Mouse (Mus musculus) kidney, postnatal 36 days (tissue): Measurements from ENCODE around the gene Psmd3.
"Not testable (repeated sequence)": the region's sequence is repeated elsewhere in the genome, so short reads cannot be mapped to it uniquely, and the experiment has no call there.

Experiments used
- DNase-seq, 2 experiments: peaks; one replicate each; pipeline ENCODE4 v3.0.0; 2021 to 2022; ENCODE audit warnings: mixed read lengths in 2 of 2

The Psmd3 gene

DNA sequence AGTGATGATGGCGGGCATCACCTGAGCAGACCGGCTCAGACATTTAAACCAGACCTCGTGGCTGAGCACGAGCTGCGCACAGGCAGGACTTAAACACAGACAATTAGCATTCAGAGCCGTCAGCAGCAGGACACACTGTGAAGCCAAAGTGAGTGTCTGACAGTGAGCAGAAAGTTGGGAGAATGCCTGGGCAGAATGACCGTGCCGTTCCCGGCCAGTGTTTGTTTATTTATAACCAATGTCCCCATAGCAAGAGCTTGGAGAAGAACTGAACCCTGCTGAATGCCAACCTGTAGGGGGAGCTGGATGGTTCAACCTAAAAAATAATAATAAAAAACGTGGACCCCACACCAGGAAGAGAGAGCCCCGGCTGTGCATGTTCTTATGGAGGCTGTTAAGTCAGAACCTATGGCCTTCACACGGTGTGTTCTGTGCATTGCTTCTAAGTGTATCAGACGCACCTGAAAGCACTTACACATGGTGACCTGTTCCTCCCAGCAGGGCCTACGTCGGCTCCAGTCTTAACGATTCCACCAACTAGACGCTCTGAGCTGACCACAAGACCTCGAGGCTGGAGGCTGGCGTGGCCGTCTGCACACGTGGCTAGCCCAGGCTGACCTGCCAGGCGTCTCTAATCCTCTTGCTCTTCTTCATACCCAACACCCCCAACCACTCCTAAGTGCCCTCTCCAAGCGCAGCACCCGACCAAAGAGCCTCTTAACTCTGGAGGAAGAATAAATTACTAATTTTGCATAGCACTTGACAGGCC is 39.3 kb downstream of the Psmd3 start:
- DNase-seq: peak; percentile 76 to 83

- peak; percentile 31 to 50 for DNase-seq
These were observed 40.7 kb downstream of the Psmd3 start for GRCm38 (mm10) chr11:98723098-98723497.

DNA sequence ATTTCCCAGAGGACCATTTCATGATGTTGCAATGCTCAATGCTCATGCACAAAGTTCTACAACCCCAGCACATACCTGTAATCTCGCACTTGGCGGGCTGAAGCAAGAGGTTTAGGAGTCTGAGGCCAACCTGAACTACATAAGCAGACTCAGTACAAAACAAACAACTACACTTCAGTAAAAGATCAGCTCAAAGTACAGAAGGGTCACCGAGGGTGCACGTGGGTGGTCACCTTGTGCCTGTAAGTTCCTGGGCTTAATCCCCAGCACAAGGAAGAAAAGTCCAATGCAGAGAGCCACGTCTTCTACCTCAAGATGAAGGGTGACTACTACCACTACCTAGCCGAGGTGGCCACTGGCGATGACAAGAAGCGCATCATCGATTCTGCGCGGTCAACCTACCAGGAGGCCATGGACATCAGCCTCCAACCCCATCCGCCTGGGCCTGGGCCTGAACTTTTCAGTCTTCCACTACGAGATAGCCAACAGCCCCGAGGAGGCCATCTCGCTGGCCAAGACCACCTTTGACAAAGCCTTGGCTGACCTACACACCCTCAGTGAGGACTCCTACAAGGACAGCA is 43.7 kb downstream of the Psmd3 start:
- peak in 1 of 2 experiments; percentile 37 for DNase-seq

- peak; percentile 87 to 95 for DNase-seq
These were observed 46.8 kb downstream of the Psmd3 start, which contains the start of gene Med24 for GRCm38 (mm10) chr11:98729119-98729588. Gene Med24 (minus strand): TSS chr11:98729435.

DNA sequence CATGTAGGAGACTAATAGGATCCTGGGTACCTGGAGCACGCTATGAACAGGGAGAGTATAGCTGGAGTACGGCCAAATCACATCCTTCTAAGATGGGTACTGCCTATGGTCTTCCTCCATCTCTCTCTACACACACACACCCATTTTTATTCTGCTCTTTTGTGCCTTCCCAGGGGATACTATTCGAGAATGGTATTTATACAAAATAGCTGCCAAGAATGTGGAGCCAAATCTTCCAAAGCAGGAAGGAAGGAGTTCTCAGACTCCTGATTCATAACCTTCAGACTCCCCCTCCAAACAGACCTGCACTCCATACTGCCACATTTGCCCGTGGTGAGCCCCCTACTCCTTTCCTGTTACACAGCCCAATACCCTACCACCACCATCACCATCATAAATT is 48.4 kb downstream of the Psmd3 start:
- DNase-seq: no peak

DNA sequence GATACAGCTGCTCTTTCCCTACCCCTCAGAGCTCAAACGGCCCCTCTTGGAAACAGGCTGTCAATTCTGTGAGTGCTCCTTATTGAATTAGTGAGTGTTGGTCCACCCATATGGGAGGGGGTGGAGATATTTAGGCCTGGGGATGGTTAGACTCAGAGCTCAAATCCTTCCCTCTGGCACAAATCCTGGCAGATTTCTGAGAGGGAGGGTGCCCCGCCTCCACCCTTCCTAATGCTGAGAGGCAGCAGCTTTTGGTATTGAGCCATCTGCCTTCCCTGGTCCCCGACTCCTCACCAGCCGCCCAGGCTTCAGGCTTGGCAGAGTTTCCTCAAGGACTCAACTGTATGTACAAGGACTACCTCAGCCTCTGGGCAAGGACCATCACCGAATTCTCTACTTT is 48.8 kb downstream of the Psmd3 start:
- no peak for DNase-seq

- DNase-seq: no peak
These were observed 51.7 kb downstream of the Psmd3 start for GRCm38 (mm10) chr11:98734020-98734419.

- no peak for DNase-seq
These were observed 52.8 kb downstream of the Psmd3 start for GRCm38 (mm10) chr11:98735111-98735510.

- no peak for DNase-seq
These were observed 53.8 kb downstream of the Psmd3 start for GRCm38 (mm10) chr11:98736176-98736575.

GRCm38 (mm10) chr11:98737220-98737619 is 54.9 kb downstream of the Psmd3 start:
- not testable (repeated sequence) for DNase-seq

DNA sequence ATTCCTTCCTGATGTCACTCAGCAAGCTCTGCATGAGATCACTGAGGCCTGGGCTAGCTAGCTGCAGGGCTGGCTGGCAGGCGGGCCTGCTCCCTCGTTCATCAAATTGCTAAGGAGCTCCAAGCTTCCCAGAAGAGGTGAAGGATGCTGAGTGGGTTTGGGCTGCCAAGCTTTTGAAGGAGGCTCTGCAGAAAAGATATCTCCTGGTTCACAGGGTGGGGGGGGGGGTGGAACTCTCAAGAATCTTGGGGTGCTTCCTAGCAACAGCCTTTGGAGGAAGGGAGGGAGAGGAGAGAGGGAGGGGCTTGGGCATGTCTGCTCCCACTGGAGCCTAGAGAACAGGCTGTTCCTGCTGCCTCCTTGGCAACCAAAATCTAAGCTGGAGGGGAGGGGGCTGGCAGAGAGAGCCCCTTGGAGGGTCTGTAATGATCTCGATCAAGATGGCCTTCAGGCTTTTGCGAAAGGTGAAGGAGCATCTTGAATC is 56.1 kb downstream of the Psmd3 start:
- no peak for DNase-seq

GRCm38 (mm10) chr11:98738925-98739324 is 56.6 kb downstream of the Psmd3 start:
- no peak for DNase-seq

DNA sequence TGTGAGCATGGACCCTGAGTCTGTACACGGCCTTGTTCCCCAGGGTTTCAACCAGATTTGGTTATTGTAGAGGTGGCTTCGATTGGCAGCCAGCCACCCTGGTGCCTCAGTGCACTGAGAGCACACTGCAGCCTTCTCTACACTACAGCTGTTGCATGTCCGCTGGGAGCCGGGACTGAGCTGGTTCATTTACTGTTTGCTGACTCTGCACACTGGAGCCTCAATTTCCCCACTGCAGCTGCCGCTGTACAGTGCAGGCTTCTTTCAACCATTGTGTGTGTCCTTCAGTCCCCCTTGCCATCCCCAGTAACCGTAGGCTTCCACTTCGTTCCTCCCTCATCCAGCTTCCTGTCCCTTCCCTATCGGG is 57.7 kb downstream of the Psmd3 start:
- DNase-seq: no peak

DNA sequence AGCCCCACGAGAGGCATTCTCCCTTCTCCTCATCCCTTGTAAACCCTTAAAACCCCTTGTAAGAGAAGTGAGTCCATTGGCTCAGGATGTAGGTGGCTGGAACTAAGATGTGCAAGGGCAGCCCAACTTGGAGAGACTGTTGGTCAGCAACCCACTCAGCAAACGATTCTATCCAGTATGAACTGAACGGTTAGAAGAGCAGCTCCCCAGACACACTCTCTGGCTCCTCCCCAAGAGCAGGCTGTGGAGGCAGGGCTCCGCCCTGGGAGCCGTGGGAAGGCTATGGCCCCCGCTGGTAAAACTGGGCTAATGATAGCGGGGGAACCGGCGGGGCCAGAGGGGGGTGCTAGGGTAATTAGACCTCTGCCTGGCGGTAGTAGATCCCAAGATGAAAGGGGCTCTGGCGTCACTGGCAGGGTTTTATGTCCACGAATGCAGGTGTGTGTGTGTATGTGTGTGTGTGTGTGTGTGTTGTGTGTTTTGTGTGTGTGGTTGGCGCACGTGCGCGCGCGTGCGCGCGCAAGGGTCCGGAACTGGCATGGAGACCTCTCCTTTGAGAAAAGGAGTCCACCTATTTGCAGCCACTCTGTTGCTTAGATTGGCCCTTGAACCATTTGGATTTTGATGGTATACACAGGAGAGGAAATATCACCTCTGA is 58.2 kb downstream of the Psmd3 start, which contains the start of gene Thra:
Thra (plus strand) TSS at position 246 of the 658 bp plus-strand sequence.
- DNase-seq: peak; percentile 62 to 72

DNA sequence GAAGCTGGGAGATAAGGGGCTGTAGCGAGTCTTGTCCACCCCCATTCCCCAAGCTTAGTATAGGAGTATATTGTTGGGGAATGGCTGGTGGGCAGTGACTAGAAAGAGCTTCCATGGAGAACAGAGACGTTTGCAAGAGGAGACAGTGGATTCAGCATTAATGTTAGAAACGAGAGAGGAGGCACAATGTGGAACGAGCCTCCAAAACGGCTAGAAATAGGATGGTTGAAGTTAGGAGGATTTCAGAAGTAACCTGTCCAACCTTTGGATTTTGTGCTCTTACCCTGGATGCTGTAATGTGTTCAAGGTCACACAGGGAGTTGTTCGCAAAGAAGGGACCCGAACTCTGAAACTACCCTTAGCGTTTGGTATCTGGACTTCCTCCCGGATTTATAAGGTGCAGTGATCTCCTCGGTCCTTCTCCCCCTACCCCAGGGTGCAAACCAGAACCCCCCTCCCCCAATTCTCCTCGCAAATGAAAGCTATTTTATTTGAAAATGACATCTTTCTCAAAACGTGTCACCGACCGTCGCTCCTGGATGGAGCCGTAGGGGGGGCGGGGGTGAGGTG is 58.8 kb downstream of the Psmd3 start:
- DNase-seq: no peak

- DNase-seq: peak; percentile 78 to 94
These were observed 59.5 kb downstream of the Psmd3 start for GRCm38 (mm10) chr11:98741622-98742396.

GRCm38 (mm10) chr11:98742397-98743291 is 60.3 kb downstream of the Psmd3 start:
- peak in 1 of 2 experiments; percentile 55 for DNase-seq

GRCm38 (mm10) chr11:98743655-98744345 is 61.4 kb downstream of the Psmd3 start:
- DNase-seq: peak; percentile 84

DNA sequence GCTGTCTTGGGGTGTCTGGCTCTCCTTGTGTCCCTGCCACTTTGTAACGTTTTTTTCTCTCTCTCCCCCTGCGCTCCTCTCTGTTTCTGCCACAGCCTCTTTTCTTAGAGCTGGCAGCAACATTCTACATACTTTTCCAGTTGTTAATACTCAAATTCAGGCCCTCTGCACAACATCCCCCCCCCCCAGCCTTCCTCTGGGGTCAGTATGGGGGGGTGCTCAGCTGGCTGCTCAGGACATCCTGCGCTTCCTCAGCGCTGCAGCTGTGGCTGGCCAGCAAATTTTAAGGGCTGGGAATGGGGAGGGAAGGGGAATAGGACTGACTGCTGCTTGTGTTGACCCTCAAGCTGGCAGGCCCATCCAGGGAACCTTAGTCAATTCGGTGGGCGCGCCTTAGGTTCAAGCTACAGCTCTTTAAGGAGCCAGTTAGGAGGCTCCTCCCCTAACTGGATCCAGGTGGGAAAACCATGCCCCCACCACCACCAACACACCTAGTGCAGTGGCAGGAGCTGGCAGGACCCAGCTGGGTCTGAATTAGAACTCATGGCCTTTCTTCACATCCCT is 62.2 kb downstream of the Psmd3 start:
- peak in 1 of 2 experiments; percentile 59 for DNase-seq
